Mouse (Mus musculus): ENCODE results near the gene Heatr9.

Heatr9 gene

DNA sequence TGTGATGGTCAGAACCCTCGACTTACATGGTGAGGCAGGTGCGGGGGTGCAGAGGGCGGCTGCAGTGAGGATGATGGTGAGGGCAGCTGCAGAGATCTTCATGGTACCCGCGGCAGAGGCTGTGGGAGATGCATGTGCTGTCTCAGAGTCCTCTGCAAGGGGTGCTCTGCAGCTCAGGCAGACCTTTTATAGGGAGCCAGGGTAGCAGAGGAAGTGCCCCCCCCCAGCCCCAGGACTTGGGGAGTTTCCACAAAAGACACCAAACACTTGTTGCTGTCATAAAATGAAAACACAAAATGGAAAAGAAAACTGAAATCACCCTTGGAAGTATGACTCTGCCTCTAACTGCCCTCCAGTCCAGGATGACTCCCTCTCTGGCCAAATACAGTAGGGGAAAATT lies 8.4 kb upstream of the Heatr9 start, which contains the start of gene Ccl5:
Gene Ccl5 (minus strand): TSS at position 159 of the 400 bp plus-strand sequence.
- no peak for DNase-seq (ENCODE audit: low spot score)

- no peak for DNase-seq (ENCODE audit: low spot score)
These were observed 7.0 kb upstream of the Heatr9 start for GRCm38 (mm10) chr11:83529024-83529423.

- DNase-seq (ENCODE audit: low spot score) = no peak
These were observed 3.6 kb downstream of the Heatr9 start for GRCm38 (mm10) chr11:83518371-83518770.

DNA sequence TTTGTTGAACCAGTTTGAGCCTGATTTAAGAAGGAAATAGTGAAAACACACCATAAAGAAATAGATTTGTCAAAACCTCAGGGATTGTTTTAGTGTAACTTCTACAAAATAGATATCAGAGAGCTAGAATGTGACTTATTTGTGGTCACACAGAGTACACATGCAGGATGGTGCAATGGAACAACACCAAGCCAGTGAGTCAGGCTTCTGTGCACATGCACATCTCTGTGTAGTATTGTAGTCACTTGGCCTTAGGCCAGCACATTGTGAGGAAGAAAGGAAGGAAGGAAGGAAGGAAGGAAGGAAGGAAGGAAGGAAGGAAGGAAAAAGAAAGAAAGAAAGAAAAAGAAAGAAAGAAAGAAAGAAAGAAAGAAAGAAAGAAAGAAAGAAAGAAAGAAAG lies 4.8 kb downstream of the Heatr9 start:
- no peak for DNase-seq (ENCODE audit: low spot score)

GRCm38 (mm10) chr11:83509521-83509920 lies 12.5 kb downstream of the Heatr9 start:
- DNase-seq (ENCODE audit: low spot score) = no peak

- DNase-seq (ENCODE audit: low spot score) = no peak
These were observed 17.7 kb downstream of the Heatr9 start for GRCm38 (mm10) chr11:83504308-83504707.

DNA sequence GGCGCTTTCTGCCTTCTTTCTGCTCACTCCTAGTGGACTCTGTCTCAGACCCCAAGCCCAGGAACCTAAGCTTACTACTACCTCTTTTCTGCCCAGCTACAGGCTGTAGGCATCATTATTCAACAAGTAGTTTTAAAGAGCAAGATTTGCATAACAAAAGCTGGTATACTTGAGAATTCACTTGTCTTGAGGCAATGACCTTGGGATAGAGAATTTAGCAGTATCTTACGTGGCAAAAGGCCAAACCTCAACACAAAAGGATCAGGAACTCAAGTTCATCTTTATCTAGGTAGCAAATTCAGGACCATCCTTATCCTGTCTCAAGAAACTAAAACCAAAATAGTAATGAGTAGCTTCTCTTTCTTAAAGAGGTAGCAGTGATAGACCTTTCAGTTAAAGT lies 26.4 kb downstream of the Heatr9 start:
- no peak for DNase-seq (ENCODE audit: low spot score)

DNA sequence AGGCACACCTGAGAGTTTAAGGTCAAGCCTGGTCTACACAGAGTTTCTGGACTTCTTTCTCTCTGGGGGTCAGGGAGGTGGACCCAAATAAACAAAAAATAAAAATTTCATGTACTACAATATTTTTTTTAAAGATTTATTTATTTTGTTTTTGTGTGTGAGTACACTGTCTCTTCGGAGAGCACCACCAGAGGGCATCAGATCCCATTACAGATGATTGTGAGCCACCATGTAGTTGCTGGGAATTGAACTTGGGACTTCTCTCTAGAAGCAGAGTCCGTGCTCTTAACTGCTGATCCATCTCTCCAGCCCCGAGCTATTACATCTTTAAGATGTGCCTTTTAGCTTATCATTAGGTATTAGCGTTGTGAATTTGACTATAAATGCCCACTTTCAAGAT lies 30.5 kb downstream of the Heatr9 start:
- DNase-seq (ENCODE audit: low spot score) = no peak

GRCm38 (mm10) chr11:83473235-83474016 lies 48.5 kb downstream of the Heatr9 start:
- no peak for DNase-seq (ENCODE audit: low spot score)

- peak; percentile 98 for DNase-seq (ENCODE audit: low spot score)
These were observed 49.4 kb downstream of the Heatr9 start, which contains the start of gene Taf15 for GRCm38 (mm10) chr11:83472324-83473234. Gene Taf15, plus strand, starts transcription at chr11:83473086.

GRCm38 (mm10) chr11:83471766-83472165 lies 50.2 kb downstream of the Heatr9 start:
- no peak for DNase-seq (ENCODE audit: low spot score)

DNA sequence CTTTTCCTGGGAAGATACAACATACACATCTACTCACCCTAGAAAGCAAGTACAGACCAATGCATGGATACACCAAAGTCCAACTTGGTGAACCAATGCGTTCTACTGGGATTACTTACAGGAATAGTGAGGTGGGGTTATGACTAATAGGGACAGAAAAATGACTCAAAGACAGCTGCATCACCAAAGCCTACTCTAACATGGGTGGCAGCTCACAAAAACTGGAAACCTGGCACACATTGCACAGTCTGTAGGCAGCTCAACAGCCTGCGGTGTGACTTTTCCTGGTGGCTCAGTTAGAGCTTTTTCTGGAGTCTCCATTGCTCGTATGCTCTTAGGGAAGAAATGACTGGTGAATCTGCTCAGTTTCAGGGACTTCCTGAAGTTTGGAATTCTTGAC lies 53.2 kb downstream of the Heatr9 start:
- no peak for DNase-seq (ENCODE audit: low spot score)

GRCm38 (mm10) chr11:83467120-83467652 lies 54.8 kb downstream of the Heatr9 start:
- no peak for DNase-seq (ENCODE audit: low spot score)

- no peak for DNase-seq (ENCODE audit: low spot score)
These were observed 56.0 kb downstream of the Heatr9 start for GRCm38 (mm10) chr11:83465976-83466375.

- no peak for DNase-seq (ENCODE audit: low spot score)
These were observed 59.2 kb downstream of the Heatr9 start, which contains the start of gene Mmp28 for GRCm38 (mm10) chr11:83462711-83463244. Gene Mmp28, minus strand, starts transcription at chr11:83463071.

All from ovary, postnatal 14 days (tissue).